Mouse (Mus musculus) thymus, adult 2 months (tissue): ENCODE results near the gene Upk1a. TPM values are rescaled to one million over a fixed set of nuclear protein-coding genes. Genes with fewer than 3 reads are reported as not detected.
A peak's percentile ranks its signal among the peaks of the same experiment; 100 is the strongest.

ENCODE experiments used
- DNase-seq: peaks from one replicate; pipeline ENCODE4 v3.0.0; 2021
- H3K27ac ChIP-seq: fragments of 200-500 bp; 2 replicates; pipeline ENCODE4 v1.5.1; 2012; ENCODE audit warnings: low read length, control low read depth; ENCODE audit not compliant: control insufficient read depth, insufficient read depth
- H3K27me3 ChIP-seq: fragments of 200-500 bp; 2 replicates; pipeline ENCODE4 v1.6.1; 2012; ENCODE audit warnings: mild to moderate bottlenecking, low read length, moderate library complexity, mixed read lengths; ENCODE audit not compliant: control insufficient read depth, insufficient read depth
- H3K36me3 ChIP-seq: fragments of 200-500 bp; 2 replicates; pipeline ENCODE4 v1.6.1; 2012; ENCODE audit warnings: mild to moderate bottlenecking, low read length, moderate library complexity; ENCODE audit not compliant: control insufficient read depth, insufficient read depth
- H3K4me1 ChIP-seq: fragments of 200-500 bp; replicated peaks from 2 replicates; pipeline ENCODE4 v1.6.1; 2012; ENCODE audit warnings: low read length; ENCODE audit not compliant: control insufficient read depth, insufficient read depth
- H3K4me3 ChIP-seq: fragments of 200-500 bp; 2 replicates; pipeline ENCODE4 v1.5.1; 2012; ENCODE audit warnings: mild to moderate bottlenecking, low read length, control low read depth, moderate library complexity; ENCODE audit not compliant: control insufficient read depth, insufficient read depth
- CTCF ChIP-seq: fragments of 200-500 bp; IDR thresholded peaks from 2 replicates; pipeline ENCODE4 v1.5.1; 2012; ENCODE audit warnings: mild to moderate bottlenecking, control low read depth, low read length, moderate library complexity, borderline replicate concordance; ENCODE audit not compliant: control insufficient read depth, poor library complexity, insufficient read depth; ENCODE audit errors: extremely low read depth
- POLR2A ChIP-seq: fragments of 200-500 bp; IDR thresholded peaks from 2 replicates; pipeline ENCODE4 v1.6.1; 2012; ENCODE audit warnings: mild to moderate bottlenecking, low read length, control low read depth, moderate library complexity; ENCODE audit not compliant: control insufficient read depth, poor library complexity, insufficient read depth; ENCODE audit errors: extremely low read depth
- WGBS: fragments of 180-500 bp; shearing (Covaris S2); methylation state at CpG from one replicate; pipeline ENCODE4 v1.1.7; 2018; 5-methylcytosine and 5-hydroxymethylcytosine counted together
- polyA plus RNA-seq: library from polyadenylated mRNA; depleted of rRNA; stranded (reverse); fragments of >200 nt; gene quantifications from 2 replicates; pipeline ENCODE4 v1.2.3, GENCODE M21; 2012

Upk1a gene
- polyA plus RNA-seq, 1 experiment = 7.5 TPM

DNA sequence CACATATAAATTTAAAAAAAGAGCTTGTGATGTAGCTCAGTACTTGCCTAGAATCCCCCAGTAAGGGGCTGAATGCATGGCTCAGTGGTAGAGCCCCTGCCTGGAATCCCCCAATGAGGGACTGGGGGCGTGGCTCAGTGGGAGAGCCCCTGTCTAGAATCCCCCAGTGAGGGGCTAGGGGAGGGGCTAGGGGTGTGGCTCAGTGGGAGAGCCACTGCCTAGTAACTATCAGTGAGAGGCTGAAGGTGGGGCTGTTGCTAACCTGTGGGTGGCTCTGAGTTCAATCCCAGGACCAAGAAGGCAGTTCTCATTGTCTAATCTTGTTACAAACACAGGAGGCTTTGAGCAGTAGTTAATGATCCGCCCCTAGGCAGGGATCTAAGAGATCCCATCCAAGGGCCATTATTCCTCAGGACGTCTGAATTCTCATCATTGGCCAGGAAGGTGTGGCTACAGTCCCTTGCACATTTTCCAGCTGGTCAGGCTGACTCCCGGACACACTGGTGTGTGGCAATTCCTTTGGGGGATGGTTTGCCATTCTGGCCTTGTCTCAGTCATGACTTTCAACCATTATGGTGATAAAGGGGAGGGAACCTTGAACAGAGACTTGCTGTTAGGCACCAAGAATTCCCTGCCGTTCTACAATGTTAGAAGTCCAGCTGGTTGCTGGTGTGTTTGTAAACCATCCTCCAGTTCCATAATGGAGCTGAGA lies 2.6 kb upstream of the Upk1a start:
- Histone ChIP-seq H3K4me3 (no peak overlapping the region), H3K4me1 (no peaks in the 10 kb centered on the region), H3K27ac (no peak overlapping the region), H3K36me3 (peaks cover 16% of the 10 kb centered on the region), H3K27me3 (no peaks in the 10 kb centered on the region)
- TF ChIP-seq POLR2A = no peak
- TF ChIP-seq CTCF = no peak
- WGBS = 89% methylated on average over 5 of the region's 5 CpGs
- no peak for DNase-seq

DNA sequence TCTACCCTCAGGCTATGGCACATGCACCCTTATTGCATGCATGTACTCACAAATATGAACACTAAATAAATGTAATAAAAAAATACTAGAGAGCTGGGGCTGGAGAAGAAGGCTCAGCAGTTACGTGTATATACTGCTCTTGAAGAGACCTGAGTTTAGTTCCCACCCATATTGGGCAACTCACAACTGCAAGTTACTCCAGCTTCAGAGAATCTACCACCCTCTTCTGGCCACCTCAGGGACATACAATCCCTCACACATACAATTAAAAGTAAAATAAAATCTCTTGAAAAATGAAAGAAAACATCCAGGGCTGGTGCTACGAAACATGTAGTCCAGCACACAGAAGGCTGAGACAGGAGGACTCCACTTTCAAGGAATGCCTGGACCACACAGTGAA lies 1.8 kb upstream of the Upk1a start:
- 58% methylated on average over 2 of the region's 2 CpGs for WGBS
- TF ChIP-seq POLR2A (no peak), CTCF (no peak)
- Histone ChIP-seq H3K4me1 (no peaks in the 10 kb centered on the region), H3K27ac (no peak overlapping the region), H3K36me3 (peaks cover 15% of the 10 kb centered on the region), H3K4me3 (no peak overlapping the region), H3K27me3 (no peaks in the 10 kb centered on the region)
- no peak for DNase-seq

DNA sequence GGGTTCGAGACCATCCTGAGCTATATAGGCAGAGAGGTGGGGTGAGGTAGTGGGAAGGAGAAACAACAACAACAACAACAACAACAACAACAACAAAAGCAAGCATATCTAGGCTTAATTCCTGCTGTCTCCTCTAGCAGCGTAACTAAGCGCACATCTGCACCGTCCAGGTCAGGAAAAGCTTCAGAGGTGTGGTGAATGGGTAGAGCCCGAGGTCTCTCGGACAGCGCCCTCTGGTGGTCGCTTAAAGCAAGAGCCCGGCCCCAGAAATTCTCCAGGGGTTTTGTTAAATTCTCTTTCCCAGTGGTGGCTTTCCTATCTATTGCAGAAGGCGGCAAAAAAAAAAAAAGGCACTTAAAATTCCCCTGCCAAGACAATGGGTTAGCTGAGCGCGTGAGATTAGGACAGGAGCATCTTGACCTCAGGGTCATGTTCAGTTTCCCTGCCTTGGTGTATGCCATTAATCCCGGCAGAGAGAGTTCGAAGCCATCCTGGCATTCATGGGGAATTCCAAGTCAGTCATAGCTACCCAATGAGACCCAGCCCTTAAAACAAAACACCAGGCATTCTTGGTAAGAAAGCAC lies 974 bp upstream of the Upk1a start:
- H3K4me1 ChIP-seq = no peaks in the 10 kb centered on the region
- DNase-seq = peak; percentile 60
- TF ChIP-seq CTCF (peak; percentile 72; the same call in 1 of the 2 replicates), POLR2A (no peak)
- no peaks in the 10 kb centered on the region for H3K27me3 ChIP-seq
- H3K36me3 ChIP-seq = peaks cover 8% of the 10 kb centered on the region
- WGBS = 21% methylated on average over 14 of the region's 14 CpGs
- no peak overlapping the region for H3K4me3 ChIP-seq
- no peak overlapping the region for H3K27ac ChIP-seq

DNA sequence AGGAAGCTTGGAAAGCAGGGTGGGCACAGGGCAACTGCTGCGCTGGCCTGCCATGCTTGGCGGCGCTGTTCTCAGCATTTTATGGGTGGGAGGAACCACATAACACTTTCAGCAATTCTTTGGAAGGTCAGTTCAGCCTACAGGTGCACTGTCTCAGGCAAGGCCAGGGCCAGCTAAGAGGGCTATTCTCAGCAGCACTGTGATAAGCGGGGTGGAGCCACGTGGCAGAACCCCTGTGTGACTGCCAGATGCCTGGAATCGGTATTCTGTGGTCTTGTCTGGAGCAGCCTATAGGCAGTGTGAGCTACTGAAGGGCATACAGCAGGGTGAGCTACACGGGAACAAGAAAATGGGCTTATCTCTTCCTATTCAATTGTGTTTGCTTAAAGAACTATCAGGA lies 2.6 kb downstream of the Upk1a start:
- Histone ChIP-seq H3K27me3 (no peaks in the 10 kb centered on the region), H3K4me3 (no peak overlapping the region), H3K36me3 (no peaks in the 10 kb centered on the region), H3K27ac (no peak overlapping the region), H3K4me1 (0 out of 2 replicates have a peak, but pooled peaks cover 5% of the 10 kb centered on the region)
- WGBS = 71% methylated on average over 7 of the region's 7 CpGs
- DNase-seq = no peak
- TF ChIP-seq CTCF (no peak), POLR2A (no peak)

DNA sequence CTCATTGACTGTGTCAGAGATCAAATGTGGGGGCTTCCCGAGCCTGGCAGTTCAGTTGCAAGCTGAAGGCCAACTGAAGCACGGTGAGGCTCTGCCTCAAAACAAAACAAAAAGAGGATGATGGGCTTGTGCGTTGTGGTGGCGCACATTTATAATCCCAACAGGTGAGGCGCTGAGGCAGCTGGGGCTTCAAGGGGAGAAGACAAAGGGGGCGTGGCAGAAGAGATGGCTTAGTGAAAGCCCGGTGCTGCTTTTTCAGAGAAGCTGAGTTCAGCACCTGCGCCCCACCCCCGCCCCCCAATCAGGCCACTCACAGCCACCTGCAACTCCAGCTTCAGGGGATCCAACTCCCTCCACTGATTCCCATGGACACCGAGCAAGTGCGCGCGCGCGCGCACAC lies 4.2 kb downstream of the Upk1a start:
- no peaks in the 10 kb centered on the region for H3K36me3 ChIP-seq
- 0 out of 2 replicates have a peak, but pooled peaks cover 5% of the 10 kb centered on the region for H3K4me1 ChIP-seq
- TF ChIP-seq POLR2A (no peak), CTCF (no peak)
- no peaks in the 10 kb centered on the region for H3K27me3 ChIP-seq
- no peak overlapping the region for H3K27ac ChIP-seq
- 67% methylated on average over 16 of the region's 16 CpGs for WGBS
- no peak overlapping the region for H3K4me3 ChIP-seq
- no peak for DNase-seq

DNA sequence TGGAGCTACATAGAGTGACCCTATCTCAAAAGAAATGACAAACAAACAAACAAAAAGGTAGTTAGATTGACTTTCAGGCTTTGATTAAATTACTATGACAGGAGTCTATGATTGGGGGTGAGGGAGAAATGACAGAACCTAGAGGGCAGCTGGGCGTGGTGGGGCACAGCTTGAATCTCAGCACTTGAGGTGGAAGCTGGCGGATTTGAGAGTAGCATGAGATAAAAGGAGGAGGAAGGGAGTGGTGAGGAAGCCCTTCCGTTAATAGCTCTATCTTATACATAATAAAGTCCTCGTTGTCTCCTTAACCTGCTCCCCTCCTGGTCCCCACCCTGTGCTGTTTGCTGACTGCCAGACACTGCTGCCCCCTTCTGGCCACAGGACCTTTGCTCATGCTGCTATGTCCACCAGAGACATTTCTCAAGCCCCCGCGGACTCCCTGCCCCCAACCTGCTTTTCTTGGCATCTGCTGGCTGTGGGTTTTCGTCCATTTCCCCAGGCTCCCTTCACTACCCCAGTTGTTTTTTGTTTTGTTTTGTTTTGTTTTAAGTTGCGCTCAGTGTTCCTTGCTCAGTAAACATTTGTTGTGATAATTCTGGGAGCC lies 4.8 kb downstream of the Upk1a start:
- 22% methylated on average over 8 of the region's 8 CpGs for WGBS
- Histone ChIP-seq H3K27ac (no peak overlapping the region), H3K36me3 (no peaks in the 10 kb centered on the region), H3K27me3 (no peaks in the 10 kb centered on the region), H3K4me3 (no peak overlapping the region), H3K4me1 (0 out of 2 replicates have a peak, but pooled peaks cover 5% of the 10 kb centered on the region)
- DNase-seq = peak; percentile 67
- TF ChIP-seq POLR2A (no peak), CTCF (0 out of 2 replicates have a peak, but pooled peaks have one; percentile 56)
